Mouse (Mus musculus) embryo, embryonic 11.5 days (tissue): ENCODE results near the gene Paqr9.
"Not testable (repeated sequence)": the region's sequence is repeated elsewhere in the genome, so short reads cannot be mapped to it uniquely, and the experiment has no call there.

ENCODE experiments used
- DNase-seq: peaks from one replicate; pipeline ENCODE4 v3.0.0-alpha.2; 2012; ENCODE audit warnings: low read depth, low spot score

Gene Paqr9

GRCm38 (mm10) chr9:95559059-95559935 is at the start of gene Paqr9:
TSS of gene Paqr9 (plus strand) at chr9:95559657.
- DNase-seq = no peak

- DNase-seq = no peak
Measured at GRCm38 (mm10) chr9:95510693-95511404, 48.6 kb upstream of the Paqr9 start.

- peak; percentile 94 for DNase-seq
Measured at GRCm38 (mm10) chr9:95511472-95512330, 47.8 kb upstream of the Paqr9 start, which contains the start of gene U2surp. TSS of gene U2surp (minus strand) at chr9:95511996.

- DNase-seq = no peak
Measured at GRCm38 (mm10) chr9:95512331-95513030, 47.0 kb upstream of the Paqr9 start.

GRCm38 (mm10) chr9:95513776-95514175 is 45.7 kb upstream of the Paqr9 start:
- no peak for DNase-seq

GRCm38 (mm10) chr9:95514361-95514760 is 45.1 kb upstream of the Paqr9 start:
- DNase-seq = not testable (repeated sequence)

DNA sequence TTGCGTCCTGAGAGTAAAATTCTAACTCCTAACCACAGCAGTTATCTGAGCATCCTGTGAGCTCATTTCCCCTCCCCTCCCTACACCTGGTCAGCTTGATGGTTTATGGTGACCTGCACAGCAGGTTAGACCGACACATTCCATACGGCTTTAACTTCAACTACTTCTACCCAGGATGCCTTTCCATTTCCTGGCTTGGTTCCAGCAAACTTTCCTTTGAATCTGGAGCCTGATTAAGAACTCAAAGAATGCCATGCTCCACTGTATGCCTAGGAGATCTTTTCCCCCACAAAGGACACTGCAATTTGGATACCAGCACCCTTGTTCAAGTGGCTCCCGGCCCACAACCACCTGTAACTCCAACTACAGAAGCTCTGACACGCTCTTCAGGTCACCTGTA is 38.9 kb upstream of the Paqr9 start:
- DNase-seq = no peak

- DNase-seq = no peak
Measured at GRCm38 (mm10) chr9:95521031-95521430, 38.4 kb upstream of the Paqr9 start.

DNA sequence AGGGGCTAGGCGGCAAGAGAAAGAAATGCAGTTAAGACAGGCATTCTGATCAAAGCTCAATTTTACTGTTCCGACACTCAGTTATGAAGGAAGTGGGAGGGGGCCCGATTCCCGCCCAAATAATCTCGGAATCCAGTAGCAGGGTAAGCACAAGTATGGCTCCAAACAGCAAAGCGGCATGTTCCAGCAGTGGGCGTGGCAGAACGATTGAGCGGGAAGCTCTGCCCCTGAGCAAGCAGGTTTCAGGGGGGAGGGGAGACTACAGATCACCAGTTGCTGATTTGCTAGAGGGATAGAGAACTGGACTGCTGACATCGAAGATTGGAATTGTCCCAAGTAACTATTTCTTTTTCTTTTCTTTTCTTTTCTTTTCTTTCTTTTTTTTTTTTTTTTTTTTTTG is 37.9 kb upstream of the Paqr9 start:
- DNase-seq = no peak

- no peak for DNase-seq
Measured at GRCm38 (mm10) chr9:95522561-95522960, 36.9 kb upstream of the Paqr9 start.

DNA sequence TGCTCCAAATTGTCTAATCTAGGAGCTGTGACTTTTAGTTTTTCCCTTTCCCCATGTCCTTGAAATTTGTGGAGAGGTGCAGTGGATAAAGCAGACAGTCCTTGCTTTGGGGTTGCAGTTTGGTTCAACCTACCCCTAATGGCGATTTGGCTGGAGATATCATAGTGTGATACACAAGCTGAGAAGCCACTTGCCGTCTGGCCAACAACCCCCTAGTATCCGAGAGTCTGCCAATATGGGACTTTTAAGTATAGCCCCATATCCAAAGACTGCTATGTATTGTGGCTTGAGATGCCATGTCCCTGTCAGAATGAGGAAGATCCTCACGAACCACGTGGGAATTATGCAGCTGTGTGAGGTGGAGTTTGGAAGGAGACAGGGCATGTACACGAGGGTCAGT is 34.1 kb upstream of the Paqr9 start:
- DNase-seq = no peak

GRCm38 (mm10) chr9:95525961-95526360 is 33.5 kb upstream of the Paqr9 start:
- DNase-seq = no peak

DNA sequence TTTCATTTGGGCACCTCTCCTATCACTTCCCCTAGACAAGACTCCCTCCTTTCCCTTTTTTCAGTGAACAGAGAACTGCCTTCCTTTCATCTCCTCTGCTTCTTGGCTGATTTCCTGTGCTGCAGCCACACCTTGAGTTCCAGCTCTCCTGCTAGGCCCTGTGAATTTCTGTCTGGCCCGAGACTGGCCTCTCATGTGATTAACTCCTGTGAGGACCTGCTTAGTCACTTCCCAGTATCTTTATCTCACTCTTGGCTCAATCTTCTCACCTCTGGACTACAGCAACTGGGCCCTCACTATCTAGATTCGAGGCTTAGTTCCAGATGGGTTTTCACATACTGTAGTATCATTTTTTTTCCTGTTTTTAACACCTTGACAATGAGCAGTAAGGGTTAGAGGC is 31.8 kb upstream of the Paqr9 start:
- DNase-seq = no peak

DNA sequence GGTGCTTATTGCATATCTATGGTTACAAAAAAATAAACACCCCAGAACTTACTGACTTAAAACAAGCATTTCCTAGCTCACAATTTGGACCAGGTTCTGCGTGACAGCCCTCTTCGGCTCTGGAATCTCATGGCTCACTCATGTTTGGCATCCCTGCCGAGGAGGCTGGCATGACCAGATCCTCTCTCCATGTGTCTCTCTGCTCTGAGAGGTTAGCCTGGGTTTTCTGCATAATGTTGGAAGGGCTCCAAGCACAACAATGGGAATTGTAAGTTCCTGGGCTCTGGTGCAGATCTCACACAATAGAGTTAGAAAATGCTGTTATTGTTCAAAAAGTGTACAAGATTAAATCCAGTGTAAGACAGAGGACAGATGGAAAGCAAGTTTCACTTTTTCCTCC is 28.3 kb upstream of the Paqr9 start:
- DNase-seq = no peak

DNA sequence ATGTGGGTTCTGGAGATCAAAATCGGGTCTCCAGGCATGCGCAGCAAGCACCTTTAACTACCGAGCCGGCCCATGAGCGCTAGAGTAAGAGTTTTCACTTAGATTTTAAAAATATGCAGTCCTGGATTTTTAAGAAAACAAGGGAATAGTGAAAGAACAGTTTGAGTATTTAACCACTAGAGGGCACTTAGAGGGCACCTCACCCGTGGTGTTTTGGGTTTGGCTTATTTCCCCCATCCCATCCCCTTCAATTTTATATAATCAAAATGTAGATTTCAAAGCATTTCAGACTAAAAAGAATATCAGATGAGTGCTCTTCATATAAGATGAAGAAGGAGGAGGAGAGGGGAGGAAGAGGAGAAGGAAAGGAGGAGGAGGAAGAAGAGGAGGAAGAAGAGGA is 25.6 kb upstream of the Paqr9 start:
- no peak for DNase-seq

GRCm38 (mm10) chr9:95539176-95539800 is 20.2 kb upstream of the Paqr9 start:
- DNase-seq = no peak

GRCm38 (mm10) chr9:95540487-95540886 is 19.0 kb upstream of the Paqr9 start:
- DNase-seq = no peak

- DNase-seq = no peak
Measured at GRCm38 (mm10) chr9:95541208-95541607, 18.2 kb upstream of the Paqr9 start.

- DNase-seq = no peak
Measured at GRCm38 (mm10) chr9:95541650-95542432, 17.6 kb upstream of the Paqr9 start.

- DNase-seq = no peak
Measured at GRCm38 (mm10) chr9:95542475-95542874, 17.0 kb upstream of the Paqr9 start.
